Mouse (Mus musculus): ENCODE measurements around the gene Zmat3.

The Zmat3 gene

GRCm38 (mm10) chr3:32371957-32372356 is 6.1 kb upstream of the Zmat3 start:
- DNase-seq (ENCODE audit: low spot score), result no peak

DNA sequence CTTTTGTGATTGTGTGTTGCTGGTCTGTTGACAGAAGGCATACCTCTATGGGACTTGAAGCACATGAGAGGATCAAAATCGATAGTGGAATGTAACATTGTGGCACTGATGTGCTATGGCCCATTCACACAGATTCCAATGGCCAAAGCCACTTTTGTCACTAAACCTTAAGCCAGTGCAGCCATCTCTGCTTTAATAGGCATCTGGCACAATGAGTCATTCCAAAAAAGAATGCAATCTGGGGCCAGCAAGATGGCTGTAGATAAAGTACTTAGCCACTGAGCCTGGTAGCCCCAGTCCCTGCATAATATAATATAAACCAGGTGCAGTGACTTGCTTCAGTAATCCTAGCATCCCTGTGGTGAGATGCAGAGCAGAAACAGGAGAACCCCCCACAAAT is 1.7 kb upstream of the Zmat3 start:
- no peak for DNase-seq (ENCODE audit: low spot score)

- peak; percentile 23 for DNase-seq (ENCODE audit: low spot score)
Measured at GRCm38 (mm10) chr3:32366246-32366734, 476 bp upstream of the Zmat3 start.

DNA sequence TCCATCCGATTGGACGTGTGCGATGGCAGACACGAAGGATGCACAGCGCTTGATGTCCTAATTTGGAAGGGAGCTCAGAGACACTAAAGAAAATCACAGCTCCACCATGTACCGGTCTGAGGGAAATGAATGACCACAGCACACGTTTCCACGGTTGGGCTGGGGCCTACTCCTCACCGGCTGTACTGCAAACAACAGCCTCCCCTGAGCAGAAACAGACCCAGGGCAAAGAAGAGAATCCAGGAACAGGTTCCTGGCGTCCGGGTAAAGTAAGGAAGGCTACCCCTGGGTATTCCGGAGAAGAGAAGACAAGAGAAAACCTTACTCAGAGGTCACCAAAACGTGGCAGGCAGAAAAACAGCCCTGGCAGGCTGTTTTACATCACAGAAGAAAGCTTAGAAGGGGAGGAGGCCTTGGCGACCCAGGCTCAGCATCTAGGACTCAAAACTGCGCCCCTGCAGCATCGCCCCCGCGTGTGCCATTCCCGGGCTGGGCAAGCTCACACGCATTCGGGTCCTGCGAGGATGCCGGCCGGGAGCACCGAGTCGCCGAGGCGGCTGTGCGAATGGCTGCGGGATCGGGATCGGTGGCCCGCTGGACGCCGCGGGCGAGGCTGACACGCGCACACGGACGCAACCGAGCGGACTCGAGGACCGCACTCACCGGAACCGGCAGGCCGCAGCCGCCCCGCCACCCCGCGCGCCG is 821 bp downstream of the Zmat3 start:
- peak; percentile 66 for DNase-seq (ENCODE audit: low spot score)

GRCm38 (mm10) chr3:32364195-32364594 is 1.6 kb downstream of the Zmat3 start:
- no peak for DNase-seq (ENCODE audit: low spot score)

GRCm38 (mm10) chr3:32361221-32361620 is 4.6 kb downstream of the Zmat3 start:
- DNase-seq (ENCODE audit: low spot score), result no peak

DNA sequence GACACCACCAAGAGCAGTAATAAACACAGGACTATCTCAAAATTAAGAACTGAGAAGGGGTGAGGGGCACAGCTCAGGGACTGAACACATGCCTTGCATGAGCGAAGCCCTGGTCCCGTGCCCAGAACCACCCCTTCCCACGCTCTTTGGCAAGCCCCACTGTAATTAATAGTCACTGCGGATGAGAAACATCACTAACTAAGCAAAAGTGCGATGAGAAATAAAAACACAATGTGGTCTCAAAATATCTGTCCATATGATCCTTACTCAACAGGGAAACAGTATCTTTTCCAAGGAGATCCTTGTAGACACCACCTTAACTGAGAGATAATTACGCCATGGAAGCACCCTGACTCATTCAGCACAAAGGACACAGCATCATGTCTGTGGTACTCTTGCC is 17.9 kb downstream of the Zmat3 start:
- DNase-seq (ENCODE audit: low spot score), result no peak

DNA sequence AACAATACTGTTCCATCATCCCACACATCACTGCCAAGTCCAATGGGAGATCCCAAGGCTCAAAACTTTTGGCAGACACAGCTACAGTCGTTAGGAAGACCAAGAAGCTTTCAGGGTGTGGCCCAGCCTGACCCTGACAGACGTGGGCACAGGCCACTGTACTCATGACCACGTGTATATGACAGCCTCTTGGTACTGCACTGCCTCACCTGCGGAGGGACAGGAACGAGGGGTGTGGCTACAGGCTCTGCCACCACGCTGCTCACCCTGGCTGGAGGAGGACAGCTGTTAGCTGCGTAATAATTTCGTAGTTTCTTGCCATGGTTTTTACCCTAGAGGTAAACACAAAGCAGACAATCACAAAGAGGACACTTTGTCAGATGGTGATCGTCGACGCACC is 20.6 kb downstream of the Zmat3 start:
- no peak for DNase-seq (ENCODE audit: low spot score)

DNA sequence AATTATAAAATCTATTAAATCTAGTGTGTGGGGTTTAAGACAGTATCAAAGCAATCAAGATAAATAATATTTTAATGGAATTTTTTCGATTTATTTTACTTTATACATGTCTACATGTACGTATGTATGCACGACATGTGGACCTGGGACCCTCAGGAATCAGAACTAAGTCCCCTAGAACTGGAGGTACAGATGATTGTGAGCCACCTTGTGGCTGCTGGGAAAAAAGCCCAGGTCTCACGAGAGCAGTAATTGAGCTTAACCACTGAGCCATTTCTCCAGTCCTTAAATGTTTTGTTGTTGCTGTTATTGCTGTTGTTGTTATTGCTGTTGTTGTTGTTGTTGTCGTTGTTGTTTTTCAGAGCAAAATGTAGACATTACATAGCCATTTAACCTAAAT is 21.0 kb downstream of the Zmat3 start:
- DNase-seq (ENCODE audit: low spot score), result no peak

GRCm38 (mm10) chr3:32343371-32343770 is 22.4 kb downstream of the Zmat3 start:
- DNase-seq (ENCODE audit: low spot score), result no peak

- no peak for DNase-seq (ENCODE audit: low spot score)
Measured at GRCm38 (mm10) chr3:32341434-32341833, 24.4 kb downstream of the Zmat3 start.

DNA sequence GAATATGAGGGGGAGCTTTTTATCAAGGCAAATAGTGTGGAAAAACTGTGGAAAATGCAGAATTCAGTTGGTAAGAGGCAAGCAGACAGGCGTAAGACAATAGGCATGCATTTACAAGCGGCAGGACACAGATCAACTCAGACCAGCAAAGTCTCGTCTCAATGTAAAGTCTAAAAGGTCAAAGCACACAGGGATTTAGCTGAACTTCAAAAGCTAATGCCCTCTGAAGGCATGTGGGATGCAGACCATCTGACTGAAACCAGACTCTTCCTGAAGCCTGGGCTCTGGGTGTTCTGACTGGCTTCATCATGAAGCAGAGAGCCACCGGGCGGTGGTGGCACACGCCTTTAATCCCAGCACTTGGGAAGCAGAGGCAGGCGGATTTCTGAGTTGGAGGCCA is 27.6 kb downstream of the Zmat3 start:
- no peak for DNase-seq (ENCODE audit: low spot score)

- DNase-seq (ENCODE audit: low spot score), result no peak
Measured at GRCm38 (mm10) chr3:32337770-32338169, 28.0 kb downstream of the Zmat3 start.

DNA sequence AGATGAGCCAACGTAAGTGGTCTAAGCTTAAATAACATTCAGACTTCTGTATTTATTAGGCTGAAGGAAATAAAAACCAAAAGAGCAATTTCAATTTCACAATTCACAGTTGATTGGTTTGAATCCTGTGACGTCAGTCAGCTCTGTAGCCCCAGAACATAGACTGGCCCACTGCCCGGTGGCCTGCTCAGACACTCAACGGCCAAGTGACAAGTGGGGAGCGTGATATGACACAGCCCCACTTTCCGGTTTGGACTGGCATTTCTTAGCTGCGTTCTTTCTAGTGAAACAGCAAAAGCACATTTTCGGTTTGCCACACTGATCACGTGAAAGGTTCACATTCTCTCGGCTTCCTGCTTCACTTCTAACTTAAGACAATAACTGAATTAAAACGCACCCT is 30.9 kb downstream of the Zmat3 start:
- no peak for DNase-seq (ENCODE audit: low spot score)

DNA sequence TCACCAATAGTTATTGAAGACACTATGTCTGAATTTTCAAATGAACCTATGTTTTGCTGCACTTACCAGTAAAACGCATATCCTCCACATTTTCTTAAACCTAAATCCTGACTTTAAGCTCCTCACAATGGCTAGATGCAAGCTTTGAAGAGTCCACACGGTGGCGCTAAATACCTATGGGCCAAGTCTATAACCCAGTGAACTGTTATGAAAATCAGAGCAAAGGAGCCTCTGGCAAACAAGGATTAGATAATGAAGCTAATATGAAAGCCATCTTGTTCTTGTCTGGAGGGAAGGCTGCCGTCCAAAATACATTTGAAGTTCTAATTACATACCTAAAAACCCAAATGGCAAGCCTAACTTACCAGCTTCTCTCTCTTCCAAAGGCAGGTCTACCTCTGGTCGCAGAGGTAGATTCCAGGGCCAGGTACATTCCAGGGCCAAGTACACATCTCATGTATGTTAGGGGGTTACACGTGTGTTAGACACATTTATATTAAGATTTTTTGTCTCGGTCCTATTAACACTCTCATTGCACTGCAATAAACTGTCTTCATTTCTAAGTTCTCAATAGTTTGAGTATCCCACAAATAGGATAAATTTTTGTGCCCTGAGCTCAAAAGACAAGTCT is 32.2 kb downstream of the Zmat3 start:
- DNase-seq (ENCODE audit: low spot score), result peak; percentile 95

GRCm38 (mm10) chr3:32317901-32318416 is 47.9 kb downstream of the Zmat3 start:
- DNase-seq (ENCODE audit: low spot score), result no peak

- DNase-seq (ENCODE audit: low spot score), result peak; percentile 64
Measured at GRCm38 (mm10) chr3:32317165-32317900, 48.5 kb downstream of the Zmat3 start.

DNA sequence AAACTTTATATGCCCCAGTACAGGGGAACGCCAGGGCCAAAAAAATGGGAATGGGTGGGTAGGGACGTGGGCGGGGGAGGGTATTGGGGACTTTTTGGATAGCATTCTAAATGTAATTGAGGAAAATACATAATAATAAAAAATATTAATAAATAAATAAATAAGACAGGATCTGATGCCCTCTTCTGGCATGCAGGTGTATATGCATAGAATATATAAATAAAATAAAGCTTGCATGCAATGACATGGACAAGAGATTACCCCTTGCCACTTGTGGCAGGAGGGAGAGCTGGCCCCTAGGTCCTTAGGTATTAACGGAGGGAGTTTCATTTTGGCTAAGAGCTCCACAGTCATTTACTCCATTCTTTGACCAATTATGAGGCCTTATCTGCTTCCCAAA is 51.1 kb downstream of the Zmat3 start:
- DNase-seq (ENCODE audit: low spot score), result no peak

DNA sequence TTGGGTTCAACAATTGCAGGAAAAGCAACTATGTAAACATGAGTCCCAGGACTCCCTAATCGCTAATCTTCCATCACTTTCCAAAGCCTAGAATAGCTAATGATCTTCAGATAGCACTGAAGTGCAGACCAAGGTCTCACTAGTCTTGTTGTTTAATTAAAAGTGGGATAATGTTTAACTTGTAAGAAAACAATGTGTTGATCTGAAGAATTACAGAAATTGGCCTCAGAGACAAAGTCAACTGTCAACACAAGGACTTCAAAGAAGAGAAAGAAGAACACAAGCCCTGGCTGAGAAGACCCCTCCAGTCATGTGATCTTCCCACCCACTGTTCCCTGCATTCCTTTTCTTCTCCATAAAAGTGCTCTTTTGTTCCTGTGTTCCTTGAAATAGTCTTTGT is 61.6 kb downstream of the Zmat3 start:
- no peak for DNase-seq (ENCODE audit: low spot score)

DNA sequence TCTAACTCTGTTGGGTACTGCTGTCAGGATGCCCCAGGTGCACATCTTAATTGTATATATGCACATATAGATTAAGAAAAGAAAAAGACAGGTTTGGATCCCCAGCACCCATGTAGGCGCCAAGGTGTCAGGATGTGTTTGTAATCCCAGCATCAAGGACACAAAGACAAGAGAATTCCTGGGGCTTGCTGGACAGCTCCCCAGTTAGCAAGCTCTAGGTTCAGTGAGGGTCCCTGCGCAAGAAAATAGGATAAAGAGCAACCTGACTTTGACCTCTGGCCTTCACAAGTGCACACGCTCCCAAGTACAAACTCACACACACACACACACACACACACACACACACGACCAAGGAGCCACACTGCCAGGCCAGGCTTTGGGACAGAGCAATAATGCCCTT is 73.8 kb downstream of the Zmat3 start:
- no peak for DNase-seq (ENCODE audit: low spot score)
